Mouse (Mus musculus) heart, adult 8-10 months (tissue): ENCODE measurements around the gene Scn10a. TPM values are rescaled to one million over a fixed set of nuclear protein-coding genes. Genes with fewer than 3 reads are reported as not detected.

ENCODE experiments used
- DNase-seq: peaks from one replicate; pipeline ENCODE4 v3.0.0; 2022; ENCODE audit warnings: low spot score
- total RNA-seq, 4 experiments: library from RNA; stranded (reverse); gene quantifications; 2 replicates each; pipeline ENCODE4 v1.2.4; 2022

Scn10a gene
- total RNA-seq, 4 experiments from 2014 or later = 0.65 to 1.0 (median 0.74) TPM

GRCm38 (mm10) chr9:119634216-119634843 lies 84.8 kb downstream of the Scn10a start:
- no peak for DNase-seq

GRCm38 (mm10) chr9:119633475-119633874 lies 85.6 kb downstream of the Scn10a start:
- no peak for DNase-seq

GRCm38 (mm10) chr9:119632801-119633200 lies 86.3 kb downstream of the Scn10a start:
- no peak for DNase-seq

GRCm38 (mm10) chr9:119631899-119632533 lies 87.1 kb downstream of the Scn10a start:
- peak; percentile 60 for DNase-seq

GRCm38 (mm10) chr9:119631393-119631898 lies 87.7 kb downstream of the Scn10a start:
- DNase-seq = no peak

- DNase-seq = no peak
Measured at GRCm38 (mm10) chr9:119628690-119629268, 90.3 kb downstream of the Scn10a start.

GRCm38 (mm10) chr9:119627227-119627626 lies 91.9 kb downstream of the Scn10a start:
- no peak for DNase-seq

- DNase-seq = no peak
Measured at GRCm38 (mm10) chr9:119624151-119624550, 95.0 kb downstream of the Scn10a start.

GRCm38 (mm10) chr9:119614798-119615197 lies 104.3 kb downstream of the Scn10a start:
- no peak for DNase-seq

- no peak for DNase-seq
Measured at GRCm38 (mm10) chr9:119610563-119611166, 108.5 kb downstream of the Scn10a start.

GRCm38 (mm10) chr9:119606906-119607305 lies 112.2 kb downstream of the Scn10a start:
- no peak for DNase-seq

- DNase-seq = no peak
Measured at GRCm38 (mm10) chr9:119604607-119605006, 114.5 kb downstream of the Scn10a start.

GRCm38 (mm10) chr9:119598501-119598900 lies 120.6 kb downstream of the Scn10a start:
- DNase-seq = no peak

- DNase-seq = no peak
Measured at GRCm38 (mm10) chr9:119597332-119597731, 121.8 kb downstream of the Scn10a start.

GRCm38 (mm10) chr9:119589592-119589991 lies 129.5 kb downstream of the Scn10a start:
- no peak for DNase-seq

GRCm38 (mm10) chr9:119588763-119589449 lies 130.2 kb downstream of the Scn10a start:
- no peak for DNase-seq

- peak; percentile 61 for DNase-seq
Measured at GRCm38 (mm10) chr9:119580668-119581067, 138.5 kb downstream of the Scn10a start.

- no peak for DNase-seq
Measured at GRCm38 (mm10) chr9:119580187-119580586, 138.9 kb downstream of the Scn10a start.

GRCm38 (mm10) chr9:119578636-119579438 lies 140.3 kb downstream of the Scn10a start, which contains the start of gene Scn5a:
Gene Scn5a, minus strand, starts transcription at chr9:119579016.
- DNase-seq = no peak

- DNase-seq = no peak
Measured at GRCm38 (mm10) chr9:119578311-119578635, 140.8 kb downstream of the Scn10a start.

GRCm38 (mm10) chr9:119576977-119577376 lies 142.1 kb downstream of the Scn10a start:
- DNase-seq = no peak
